Mouse (Mus musculus): ENCODE measurements at regions not wholly inside any gene's neighbourhood (a gene's known extent, or its start where the extent isn't known, plus 50 kb on each side); places are given as distances from the start of the nearest gene placed in this dataset.

DNA sequence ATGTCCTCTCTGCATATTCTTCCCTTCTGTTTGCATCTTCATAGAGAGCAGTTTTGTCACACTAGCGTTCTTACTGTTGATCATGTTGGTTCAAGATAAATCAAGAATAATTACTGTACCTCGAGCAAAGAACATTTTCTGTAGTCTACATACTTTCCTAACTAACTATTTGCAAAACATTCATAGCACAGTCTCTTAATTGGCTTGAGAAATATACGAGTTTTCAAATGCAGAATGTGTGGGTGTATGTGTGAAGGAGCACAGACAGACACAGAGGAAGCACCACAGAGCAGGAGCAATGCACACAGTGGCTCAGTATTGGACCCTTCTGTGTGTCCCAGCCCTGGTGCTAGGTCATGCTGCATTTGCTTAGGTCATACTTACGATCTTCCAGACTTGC is 322.7 kb upstream of the 4931417E11Rik start:
- DNase-seq (ENCODE audit: low read depth, low spot score): peak; percentile 57

DNA sequence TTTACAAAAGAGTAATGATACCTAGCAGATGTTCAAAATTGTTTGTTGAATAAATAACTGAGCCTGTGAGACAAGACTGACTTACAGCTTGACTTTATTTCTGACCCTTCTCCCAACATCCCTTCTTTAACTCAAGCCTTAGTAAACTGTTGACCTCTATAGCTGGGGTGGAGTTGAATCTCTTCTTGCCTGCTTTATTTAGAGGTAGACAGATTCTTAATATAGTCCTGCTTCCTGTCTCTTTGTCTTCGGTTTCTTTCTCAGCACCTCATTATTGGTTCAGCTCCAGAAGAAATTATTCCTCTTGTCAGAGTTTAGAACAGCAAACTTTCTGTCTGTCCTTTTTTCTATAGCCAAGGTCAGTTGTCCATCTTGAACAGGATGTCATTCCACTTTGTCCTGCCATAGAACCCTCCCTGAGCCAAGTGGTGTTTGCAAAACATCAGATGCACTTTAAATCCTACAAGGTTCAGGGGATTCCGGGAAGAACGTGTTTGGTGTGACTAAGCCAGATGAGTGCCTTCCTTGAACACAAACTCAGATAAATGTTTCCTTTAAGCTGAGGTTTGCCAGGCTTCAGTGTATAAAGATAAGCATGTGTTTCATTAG is 286.8 kb upstream of the 4931417E11Rik start:
- DNase-seq (ENCODE audit: low read depth, low spot score): peak; percentile 3

Data from brain, adult 2 months (tissue).